Mouse (Mus musculus) right cerebral cortex, adult 18-20 months (tissue): ENCODE measurements around the gene Galntl6.
A peak's percentile ranks its signal among the peaks of the same experiment; 100 is the strongest.

ENCODE experiments used
- DNase-seq: peaks from one replicate; pipeline ENCODE4 v3.0.0; 2022; ENCODE audit warnings: mixed read lengths

The Galntl6 gene

GRCm38 (mm10) chr8:57760921-57761320, 1151.5 kb downstream of the Galntl6 start:
- no peak for DNase-seq

GRCm38 (mm10) chr8:57758857-57759256, 1153.6 kb downstream of the Galntl6 start:
- no peak for DNase-seq

GRCm38 (mm10) chr8:57757476-57757875, 1155.0 kb downstream of the Galntl6 start:
- DNase-seq = no peak

- no peak for DNase-seq
Measured at GRCm38 (mm10) chr8:57754066-57754465, 1158.4 kb downstream of the Galntl6 start.

- no peak for DNase-seq
Measured at GRCm38 (mm10) chr8:57743636-57744035, 1168.8 kb downstream of the Galntl6 start.

GRCm38 (mm10) chr8:57741983-57742382, 1170.5 kb downstream of the Galntl6 start:
- peak; percentile 18 for DNase-seq

- no peak for DNase-seq
Measured at GRCm38 (mm10) chr8:57741309-57741708, 1171.1 kb downstream of the Galntl6 start.

GRCm38 (mm10) chr8:57737281-57737680, 1175.2 kb downstream of the Galntl6 start:
- no peak for DNase-seq

GRCm38 (mm10) chr8:57732795-57733194, 1179.6 kb downstream of the Galntl6 start:
- DNase-seq = no peak

- DNase-seq = no peak
Measured at GRCm38 (mm10) chr8:57731666-57732065, 1180.8 kb downstream of the Galntl6 start.

GRCm38 (mm10) chr8:57728276-57728675, 1184.2 kb downstream of the Galntl6 start:
- no peak for DNase-seq

- DNase-seq = no peak
Measured at GRCm38 (mm10) chr8:57724843-57725627, 1187.4 kb downstream of the Galntl6 start.
